Mouse (Mus musculus) embryonic facial prominence, embryonic 15.5 days (tissue): ENCODE data around the gene Bin2. TPM values are rescaled to one million over a fixed set of nuclear protein-coding genes. Genes with fewer than 3 reads are reported as not detected.

Experiments
- ATAC-seq: fragments of 200-750 bp; cut with Nextera tagmentation; 2 replicates; pipeline ENCODE4 v1.8.0; 2017; ENCODE audit warnings: low read depth, moderate TSS enrichment; ENCODE audit not compliant: insufficient number of reproducible peaks, low FRiP score, low TSS enrichment
- H3K27ac ChIP-seq: fragments of 300-500 bp; sonication (generic); replicated peaks from 2 replicates; pipeline ENCODE4 v1.5.1; 2015; ENCODE audit warnings: mild to moderate bottlenecking, inconsistent platforms
- H3K27me3 ChIP-seq: fragments of 300-500 bp; sonication (generic); 2 replicates; pipeline ENCODE4 v1.6.1; 2015; ENCODE audit warnings: inconsistent platforms
- H3K36me3 ChIP-seq: fragments of 300-500 bp; sonication (generic); 2 replicates; pipeline ENCODE4 v1.6.1; 2015; ENCODE audit warnings: mild to moderate bottlenecking, inconsistent platforms
- H3K4me1 ChIP-seq: fragments of 300-500 bp; sonication (generic); 2 replicates; pipeline ENCODE4 v1.6.1; 2015; ENCODE audit warnings: inconsistent platforms
- H3K4me2 ChIP-seq: fragments of 300-500 bp; sonication (generic); replicated peaks from 2 replicates; pipeline ENCODE4 v1.6.1; 2015; ENCODE audit warnings: mild to moderate bottlenecking, inconsistent platforms
- H3K4me3 ChIP-seq: fragments of 300-500 bp; sonication (generic); replicated peaks from 2 replicates; pipeline ENCODE4 v1.5.1; 2015; ENCODE audit warnings: mild to moderate bottlenecking, inconsistent platforms
- H3K9ac ChIP-seq: fragments of 300-500 bp; sonication (generic); 2 replicates; pipeline ENCODE4 v1.6.1; 2015; ENCODE audit warnings: inconsistent platforms
- H3K9me3 ChIP-seq: fragments of 300-500 bp; sonication (generic); replicated peaks from 2 replicates; pipeline ENCODE4 v1.6.1; 2016; ENCODE audit warnings: inconsistent platforms
- WGBS: fragments of 180-500 bp; shearing (Covaris S2); methylation state at CpG from one replicate; pipeline ENCODE4 v1.1.7; 2015; 5-methylcytosine and 5-hydroxymethylcytosine counted together
- microRNA-seq: library from miRNA; unstranded; fragments of <30 nt; microRNA quantifications from one replicate; pipeline ENCODE4, GENCODE M21; 2016; ENCODE audit warnings: borderline number of aligned reads
- polyA plus RNA-seq: library from polyadenylated mRNA; unstranded; fragments of >200 nt; fragmentation: Nextera tagmentation; extraction: Ambion mirVana; gene quantifications from 2 replicates; pipeline ENCODE4 v1.2.1, GENCODE M21; 2015

Gene Bin2
- polyA plus RNA-seq, 1 experiment from 2014 or later = 5.2 TPM

- Histone ChIP-seq H3K4me1 (peaks cover 24% of the 10 kb centered on the region), H3K27ac (peak overlapping the region; percentile 56), H3K36me3 (no peaks in the 10 kb centered on the region), H3K9ac (peak overlapping the region; percentile 71), H3K9me3 (no peaks in the 10 kb centered on the region), H3K4me2 (peak overlapping the region; percentile 97), H3K27me3 (peaks cover 9% of the 10 kb centered on the region), H3K4me3 (peak overlapping the region; percentile 79)
- ATAC-seq = peak; percentile 64; the same call in 1 of the 2 replicates
- WGBS = 2% methylated on average over 32 of the region's 35 CpGs
Measured at GRCm38 (mm10) chr15:100600047-100600695, 69.2 kb downstream of the Bin2 start.

- Histone ChIP-seq H3K4me3 (peak within 1 kb of the TSS; percentile 79), H3K9ac (peak within 1 kb of the TSS; percentile 71), H3K27ac (peak within 1 kb of the TSS; percentile 56), H3K27me3 (peaks cover 9% of the 10 kb centered on the region), H3K4me2 (peak within 1 kb of the TSS; percentile 97), H3K36me3 (no peaks in the 10 kb centered on the region), H3K9me3 (no peaks in the 10 kb centered on the region), H3K4me1 (peaks cover 18% of the 10 kb centered on the region)
- under 1% methylated on average over 71 of the region's 76 CpGs for WGBS
- peak; percentile 54 for ATAC-seq
Measured at GRCm38 (mm10) chr15:100599276-100600046, 69.9 kb downstream of the Bin2 start, which contains the start of gene Pou6f1. Gene Pou6f1, minus strand, starts transcription at chr15:100599984.

GRCm38 (mm10) chr15:100598883-100599275, 70.5 kb downstream of the Bin2 start:
- WGBS = 2% methylated on average over 12 of the region's 12 CpGs
- peaks cover 18% of the 10 kb centered on the region for H3K4me1 ChIP-seq
- H3K27ac ChIP-seq = peak overlapping the region; percentile 51; the same call in 1 of the 2 replicates
- H3K36me3 ChIP-seq = no peaks in the 10 kb centered on the region
- H3K9ac ChIP-seq = peak overlapping the region; percentile 71
- H3K9me3 ChIP-seq = no peaks in the 10 kb centered on the region
- H3K4me3 ChIP-seq = peak overlapping the region; percentile 79
- peak overlapping the region; percentile 97 for H3K4me2 ChIP-seq
- no peak for ATAC-seq
- peaks cover 9% of the 10 kb centered on the region for H3K27me3 ChIP-seq

GRCm38 (mm10) chr15:100598287-100598882, 71.0 kb downstream of the Bin2 start:
- peaks cover 9% of the 10 kb centered on the region for H3K27me3 ChIP-seq
- H3K4me1 ChIP-seq = peaks cover 18% of the 10 kb centered on the region
- H3K9ac ChIP-seq = 0 out of 2 replicates have a peak overlapping the region, but pooled peaks have one; percentile 71
- WGBS = 25% methylated on average over 9 of the region's 9 CpGs
- H3K4me3 ChIP-seq = peak overlapping the region; percentile 79
- no peaks in the 10 kb centered on the region for H3K36me3 ChIP-seq
- H3K4me2 ChIP-seq = peak overlapping the region; percentile 97
- no peaks in the 10 kb centered on the region for H3K9me3 ChIP-seq
- ATAC-seq = no peak
- peak overlapping the region; percentile 51; the same call in 1 of the 2 replicates for H3K27ac ChIP-seq

GRCm38 (mm10) chr15:100592817-100593216, 76.5 kb downstream of the Bin2 start:
- Histone ChIP-seq H3K27ac (no peak overlapping the region), H3K9ac (no peak overlapping the region), H3K27me3 (no peaks in the 10 kb centered on the region), H3K4me1 (no peaks in the 10 kb centered on the region), H3K36me3 (0 out of 2 replicates have a peak, but pooled peaks cover 7% of the 10 kb centered on the region), H3K4me2 (no peak overlapping the region), H3K4me3 (no peak overlapping the region), H3K9me3 (no peaks in the 10 kb centered on the region)
- 77% methylated on average over 6 of the region's 6 CpGs for WGBS
- ATAC-seq = no peak

Small RNA genes lying within 50 kb of the gene (microRNA-seq; reads per million reads assigned to microRNA genes)
- gene Mir6961 = not detected

Other genes with a start within 250 kb of the Bin2 start
- 0.07 TPM in 1 of 2 replicates, not detected in the other for gene Gm5475, start 247.4 kb downstream of the Bin2 start, polyA plus RNA-seq
- gene Slc11a2, start 244.5 kb downstream of the Bin2 start, polyA plus RNA-seq = 23.6 and 25.9 TPM in 2 replicates
- gene Letmd1, start 200.5 kb downstream of the Bin2 start, polyA plus RNA-seq = 29.6 and 30.2 TPM in 2 replicates
- gene Csrnp2, start 174.1 kb downstream of the Bin2 start, polyA plus RNA-seq = 17.4 and 18.8 TPM in 2 replicates
- 23.0 and 26.6 TPM in 2 replicates for gene Tfcp2, start 117.5 kb downstream of the Bin2 start, polyA plus RNA-seq
- 12.3 and 13.8 TPM in 2 replicates for gene Pou6f1, start 69.6 kb downstream of the Bin2 start, polyA plus RNA-seq
- gene Dazap2, start 54.2 kb downstream of the Bin2 start, polyA plus RNA-seq = 179 and 203 TPM in 2 replicates
- 25.7 and 28.5 TPM in 2 replicates for gene Smagp, start 32.6 kb downstream of the Bin2 start, polyA plus RNA-seq
- gene Cela1, start 18.4 kb upstream of the Bin2 start, polyA plus RNA-seq = 4.5 and 5.3 TPM in 2 replicates
- gene Galnt6, start 59.8 kb upstream of the Bin2 start, polyA plus RNA-seq = 4.0 and 4.5 TPM in 2 replicates
- 4.8 TPM in 2 replicates for gene Slc4a8, start 92.2 kb upstream of the Bin2 start, polyA plus RNA-seq
- gene Scn8a, start 200.3 kb upstream of the Bin2 start, polyA plus RNA-seq = 4.3 and 5.5 TPM in 2 replicates